Mouse (Mus musculus) erythroblast, embryonic 14.5 days (primary cell): ENCODE measurements around the gene Bicc1.

Experiments used
- GATA1 ChIP-seq: IDR thresholded peaks from 2 replicates; pipeline ENCODE4 v1.6.1; 2012; ENCODE audit warnings: low read length, inconsistent platforms, mixed read lengths
- TAL1 ChIP-seq: IDR thresholded peaks from 3 replicates; pipeline ENCODE4 v1.6.1; 2012; ENCODE audit warnings: low read length, inconsistent platforms, mixed read lengths

DNA sequence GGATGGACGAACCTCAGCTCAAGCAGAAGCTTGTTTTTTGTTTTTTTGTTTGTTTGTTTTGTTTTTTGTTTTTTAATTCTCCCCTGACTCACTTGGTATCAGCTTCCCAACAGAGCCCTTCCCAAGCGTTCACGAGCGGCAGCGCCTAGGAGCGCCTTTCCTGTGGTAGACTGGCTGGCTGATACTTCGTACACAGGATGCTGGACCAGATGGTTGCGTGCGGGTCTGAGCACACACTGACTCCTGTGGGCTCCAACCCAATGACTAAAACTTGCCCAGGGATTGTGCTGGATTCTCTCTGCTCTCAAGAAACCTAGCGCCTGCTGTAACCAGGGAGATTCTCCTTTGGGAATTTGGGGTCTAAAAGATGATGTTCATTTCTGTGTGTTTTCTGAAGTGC, 211.2 kb downstream of the Bicc1 start:
- TF ChIP-seq TAL1 = no peak
- no peak for TF ChIP-seq GATA1
